ENCODE assay signal across 15 mouse cellular contexts in genomic region chr8:48206922-48207321, GRCm38 (mm10).
DNase-seq lines count a peak whose midpoint lies in the region; ATAC-seq and TF ChIP-seq lines count a peak whose summit lies in the region.
"Had no signal": no experiment of that assay in that cellular context is flagged by ENCODE, and none has a peak within 500 bp of the region (broad histone marks: within the 10 kb centered on the region; RNA-seq: fewer than 3 reads in every experiment).

No protein-coding gene starts in this region.

- H3K36me3 ChIP-seq in heart, adult 2 months (ENCODE audit: control insufficient read depth, insufficient read depth, low read length) = no peaks in the 10 kb centered on the region
- no peaks in the 10 kb centered on the region for H3K36me3 ChIP-seq in liver, embryonic 14.5 days (replicated peaks; ENCODE audit: control insufficient read depth, insufficient read depth, low read depth)
- H3K36me3 ChIP-seq in liver, embryonic 11.5 days (ENCODE audit: control insufficient read depth, insufficient read depth, low read length) = no peaks in the 10 kb centered on the region
- H3K36me3 ChIP-seq in ES-Bruce4 (ENCODE audit: control insufficient read depth, insufficient read depth, low read length, poor library complexity, severe bottlenecking) = no peaks in the 10 kb centered on the region
- H3K36me3 ChIP-seq: heart, embryonic 10.5 days; hindbrain, embryonic 10.5 days; limb, embryonic 12.5 days; lung, embryonic 15.5 days; midbrain, embryonic 12.5 days had no signal

- no peak for DNase-seq in heart, adult 2 months
- DNase-seq in heart, postnatal 36 days = no peak
- DNase-seq in liver, embryonic 14.5 days (ENCODE audit: low read depth in 3 of 3, low spot score in 3 of 3) = no peak
- DNase-seq in liver, embryonic 11.5 days (ENCODE audit: low spot score) = no peak
- peak; percentile 27 for DNase-seq in brain, adult 2 months (ENCODE audit: low read depth, low spot score)
- DNase-seq in kidney, adult 9 months = no peak
- DNase-seq: adrenal gland, postnatal 14 days; kidney, adult 18-20 months had no signal

- H3K79me2 ChIP-seq in heart, adult 2 months (replicated peaks; ENCODE audit: control insufficient read depth, insufficient read depth, low read length) = no peaks in the 10 kb centered on the region

- TF ChIP-seq CTCF in heart, adult 2 months (IDR thresholded peaks at IDR 0.05) = peak; percentile 16; the same call in 1 of the 2 replicates
- peak; percentile 13; the same call in 1 of the 2 replicates for TF ChIP-seq CTCF in liver, embryonic 14.5 days (IDR thresholded peaks at IDR 0.05; ENCODE audit: low read depth)
- TF ChIP-seq CTCF in ES-Bruce4 (IDR thresholded peaks at IDR 0.05; ENCODE audit: low read depth, low read length) = peak; percentile 49

- TF ChIP-seq POLR2A in heart, adult 2 months (IDR thresholded peaks at IDR 0.05; ENCODE audit: insufficient read depth, low read depth, low read length) = no peak
- TF ChIP-seq POLR2A in ES-Bruce4 (IDR thresholded peaks at IDR 0.05; ENCODE audit: insufficient read depth, low read length) = no peak

- no peak for ATAC-seq in liver, embryonic 14.5 days (ENCODE audit: insufficient read depth)
- no peak for ATAC-seq in liver, embryonic 11.5 days (replicated peaks; ENCODE audit: low FRiP score)
- ATAC-seq: CD4-positive, CD25-positive, alpha-beta regulatory T cell, adult 4 months had no signal

- intact Hi-C loops in heart, adult 2 months (cut with DNase I) = no loop called here
- intact Hi-C loops in heart, postnatal 36 days (cut with DNase I) = no loop called here

- WGBS in heart, adult 2 months = 63% methylated on average over 8 of the region's 8 CpGs
- 51% methylated on average over 8 of the region's 8 CpGs for WGBS in liver, embryonic 14.5 days (ENCODE audit: insufficient replicate concordance)
- 68% methylated on average over 8 of the region's 8 CpGs for WGBS in liver, embryonic 11.5 days

- TF ChIP-seq EP300 in heart, adult 2 months (IDR thresholded peaks at IDR 0.05; ENCODE audit: insufficient read depth, low read depth, low read length) = no peak
- TF ChIP-seq EP300 in liver, embryonic 14.5 days (IDR thresholded peaks at IDR 0.05; ENCODE audit: low read depth) = no peak
- TF ChIP-seq EP300 in ES-Bruce4 (IDR thresholded peaks at IDR 0.05; ENCODE audit: insufficient read depth, low read depth, low read length) = no peak

- no peak overlapping the region for H3K9ac ChIP-seq in heart, adult 2 months (ENCODE audit: low read depth, low read length)
- H3K9ac ChIP-seq in liver, embryonic 14.5 days (replicated peaks) = no peak overlapping the region
- no peak overlapping the region for H3K9ac ChIP-seq in liver, embryonic 11.5 days (ENCODE audit: low read depth, low read length)
- H3K9ac ChIP-seq in ES-Bruce4 (ENCODE audit: low read depth, poor library complexity, severe bottlenecking) = no peak overlapping the region
- H3K9ac ChIP-seq: limb, embryonic 12.5 days; lung, embryonic 15.5 days; midbrain, embryonic 12.5 days had no signal

- no peak overlapping the region for H3K4me2 ChIP-seq in liver, embryonic 14.5 days (ENCODE audit: low read depth)
- no peak overlapping the region for H3K4me2 ChIP-seq in liver, embryonic 11.5 days
- H3K4me2 ChIP-seq: limb, embryonic 12.5 days; lung, embryonic 15.5 days; midbrain, embryonic 12.5 days had no signal

- H3K4me3 ChIP-seq in heart, adult 2 months = no peak overlapping the region
- H3K4me3 ChIP-seq in liver, embryonic 14.5 days (ENCODE audit: insufficient read depth in 1 of 2, low read depth in 2 of 2, low read length in 2 of 2) = no peak overlapping the region
- no peak overlapping the region for H3K4me3 ChIP-seq in liver, embryonic 11.5 days (ENCODE audit: low read depth, low read length)
- no peak overlapping the region for H3K4me3 ChIP-seq in ES-Bruce4 (ENCODE audit: low read depth, low read length)
- H3K4me3 ChIP-seq: heart, embryonic 10.5 days; hindbrain, embryonic 10.5 days; limb, embryonic 12.5 days; lung, embryonic 15.5 days; midbrain, embryonic 12.5 days had no signal

- no peaks in the 10 kb centered on the region; the same call in 1 of the 2 replicates for H3K4me1 ChIP-seq in heart, adult 2 months (ENCODE audit: control insufficient read depth, insufficient read depth, low read length)
- no peaks in the 10 kb centered on the region for H3K4me1 ChIP-seq in liver, embryonic 14.5 days (replicated peaks; ENCODE audit: control insufficient read depth in 2 of 2, insufficient read depth in 2 of 2, low read length in 1 of 2)
- H3K4me1 ChIP-seq in liver, embryonic 11.5 days (replicated peaks; ENCODE audit: control insufficient read depth, insufficient read depth, low read length) = no peaks in the 10 kb centered on the region
- H3K4me1 ChIP-seq in ES-Bruce4 (ENCODE audit: control insufficient read depth, insufficient read depth, low read length) = peaks cover 2% of the 10 kb centered on the region
- H3K4me1 ChIP-seq: heart, embryonic 10.5 days; lung, embryonic 15.5 days had no signal

- no peaks in the 10 kb centered on the region for H3K27me3 ChIP-seq in heart, adult 2 months (ENCODE audit: control insufficient read depth, insufficient read depth, low read length)
- H3K27me3 ChIP-seq in liver, embryonic 14.5 days (ENCODE audit: control insufficient read depth, insufficient read depth, low read length) = no peaks in the 10 kb centered on the region
- H3K27me3 ChIP-seq in liver, embryonic 11.5 days (replicated peaks; ENCODE audit: control insufficient read depth, insufficient read depth, low read length) = no peaks in the 10 kb centered on the region
- H3K27me3 ChIP-seq in ES-Bruce4 (ENCODE audit: control insufficient read depth, insufficient read depth, low read length, poor library complexity, severe bottlenecking) = no peaks in the 10 kb centered on the region; the same call in 1 of the 2 replicates
- H3K27me3 ChIP-seq: lung, embryonic 15.5 days had no signal

- no peaks in the 10 kb centered on the region for H3K9me3 ChIP-seq in liver, embryonic 14.5 days (ENCODE audit: control insufficient read depth, low read length)
- H3K9me3 ChIP-seq in liver, embryonic 11.5 days (ENCODE audit: control insufficient read depth, low read length) = no peaks in the 10 kb centered on the region
- H3K9me3 ChIP-seq in ES-Bruce4 (replicated peaks; ENCODE audit: control insufficient read depth, insufficient read depth, low read length, poor library complexity, severe bottlenecking) = peaks cover 13% of the 10 kb centered on the region
- H3K9me3 ChIP-seq: heart, embryonic 10.5 days; hindbrain, embryonic 10.5 days; limb, embryonic 12.5 days; lung, embryonic 15.5 days; midbrain, embryonic 12.5 days had no signal

- H3K27ac ChIP-seq in heart, adult 2 months = no peak overlapping the region
- no peak overlapping the region for H3K27ac ChIP-seq in liver, embryonic 14.5 days
- H3K27ac ChIP-seq in liver, embryonic 11.5 days (ENCODE audit: low read depth, low read length) = no peak overlapping the region
- H3K27ac ChIP-seq in ES-Bruce4 (ENCODE audit: insufficient read depth, low read length) = no peak overlapping the region
- H3K27ac ChIP-seq: heart, embryonic 10.5 days; limb, embryonic 12.5 days; lung, embryonic 15.5 days; midbrain, embryonic 12.5 days had no signal
